Mouse (Mus musculus) myocyte (in vitro differentiated cells): Measurements from ENCODE around the gene Patz1. TPM values are rescaled to one million over a fixed set of nuclear protein-coding genes. Genes with fewer than 3 reads are reported as not detected.
A peak's percentile ranks its signal among the peaks of the same experiment; 100 is the strongest.

Experiments
- H3K27me3 ChIP-seq: one replicate; pipeline ENCODE4 v1.6.1; 2011; ENCODE audit not compliant: control insufficient read depth, insufficient read depth, insufficient read length
- H3K36me3 ChIP-seq: one replicate; pipeline ENCODE4 v1.6.1; 2011; ENCODE audit not compliant: control insufficient read depth, insufficient read depth
- H3K4me2 ChIP-seq: one replicate; pipeline ENCODE4 v1.6.1; 2011; ENCODE audit warnings: low read depth, control low read depth
- H3K4me3 ChIP-seq: one replicate; pipeline ENCODE4 v1.5.1; 2011; ENCODE audit warnings: mild to moderate bottlenecking, control low read depth, moderate library complexity
- H3K79me2 ChIP-seq: one replicate; pipeline ENCODE4 v1.6.1; 2011; ENCODE audit not compliant: control insufficient read depth, insufficient read depth
- H3ac ChIP-seq: one replicate; pipeline ENCODE4 v1.6.1; 2011; ENCODE audit not compliant: control insufficient read depth, insufficient read length
- CEBPB ChIP-seq: IDR thresholded peaks from 2 replicates; pipeline ENCODE4 v1.6.1; 2011; ENCODE audit warnings: mild to moderate bottlenecking, moderate library complexity; ENCODE audit not compliant: poor library complexity, insufficient read depth, severe bottlenecking
- E2F4 ChIP-seq: IDR thresholded peaks from one replicate; pipeline ENCODE4 v1.6.1; 2011; ENCODE audit warnings: mild to moderate bottlenecking, control low read depth, moderate library complexity; ENCODE audit not compliant: insufficient read depth
- MAX ChIP-seq: IDR thresholded peaks from one replicate; pipeline ENCODE4 v1.6.1; 2011; ENCODE audit warnings: low read depth, mild to moderate bottlenecking, control low read depth
- MYOD1 ChIP-seq, 3 experiments: IDR thresholded peaks; one replicate each; pipeline ENCODE4 v1.6.1; 2011; ENCODE audit warnings: control low read depth in 2 of 3, low read depth in 2 of 3, mild to moderate bottlenecking in 2 of 3, moderate library complexity in 1 of 3; ENCODE audit not compliant: insufficient read length in 2 of 3, control insufficient read depth in 1 of 3
- MYOG ChIP-seq, 3 experiments: IDR thresholded peaks; one replicate each; pipeline ENCODE4 v1.6.1; 2011; ENCODE audit warnings: control low read depth in 2 of 3, low read depth in 2 of 3, mild to moderate bottlenecking in 2 of 3; ENCODE audit not compliant: insufficient read length in 2 of 3, control insufficient read depth in 1 of 3, insufficient read depth in 1 of 3
- POLR2A ChIP-seq: IDR thresholded peaks from one replicate; pipeline ENCODE4 v1.6.1; 2011; ENCODE audit warnings: low read depth, mild to moderate bottlenecking, control low read depth, moderate library complexity; ENCODE audit not compliant: insufficient read length
- POLR2AphosphoS2 ChIP-seq: IDR thresholded peaks from one replicate; pipeline ENCODE4 v1.6.1; 2011; ENCODE audit warnings: low read depth, control low read depth; ENCODE audit not compliant: insufficient read length
- REST ChIP-seq: IDR thresholded peaks from one replicate; pipeline ENCODE4 v1.6.1; 2011; ENCODE audit warnings: mild to moderate bottlenecking, control low read depth, moderate library complexity; ENCODE audit not compliant: insufficient read depth, insufficient read length
- SRF ChIP-seq: IDR thresholded peaks from one replicate; pipeline ENCODE4 v1.6.1; 2011; ENCODE audit warnings: low read depth; ENCODE audit not compliant: control insufficient read depth, insufficient read length
- TCF12 ChIP-seq: IDR thresholded peaks from one replicate; pipeline ENCODE4 v1.6.1; 2011; ENCODE audit warnings: mild to moderate bottlenecking, control low read depth; ENCODE audit not compliant: poor library complexity, insufficient read depth, severe bottlenecking
- TCF3 ChIP-seq: IDR thresholded peaks from one replicate; pipeline ENCODE4 v1.6.1; 2011; ENCODE audit warnings: low read depth, control low read depth; ENCODE audit not compliant: insufficient read length
- USF1 ChIP-seq: IDR thresholded peaks from one replicate; pipeline ENCODE4 v1.6.1; 2011; ENCODE audit warnings: low read depth, mild to moderate bottlenecking, control low read depth, moderate library complexity
- polyA plus RNA-seq: library from polyadenylated mRNA; unstranded; fragments of >200 nt; fragmentation: generic; extraction: Trizol; gene quantifications from one replicate; pipeline ENCODE4 v1.2.1, GENCODE M21; 2012; ENCODE audit warnings: missing spikeins

Gene Patz1
- polyA plus RNA-seq, 1 experiment = 14.5 TPM

DNA sequence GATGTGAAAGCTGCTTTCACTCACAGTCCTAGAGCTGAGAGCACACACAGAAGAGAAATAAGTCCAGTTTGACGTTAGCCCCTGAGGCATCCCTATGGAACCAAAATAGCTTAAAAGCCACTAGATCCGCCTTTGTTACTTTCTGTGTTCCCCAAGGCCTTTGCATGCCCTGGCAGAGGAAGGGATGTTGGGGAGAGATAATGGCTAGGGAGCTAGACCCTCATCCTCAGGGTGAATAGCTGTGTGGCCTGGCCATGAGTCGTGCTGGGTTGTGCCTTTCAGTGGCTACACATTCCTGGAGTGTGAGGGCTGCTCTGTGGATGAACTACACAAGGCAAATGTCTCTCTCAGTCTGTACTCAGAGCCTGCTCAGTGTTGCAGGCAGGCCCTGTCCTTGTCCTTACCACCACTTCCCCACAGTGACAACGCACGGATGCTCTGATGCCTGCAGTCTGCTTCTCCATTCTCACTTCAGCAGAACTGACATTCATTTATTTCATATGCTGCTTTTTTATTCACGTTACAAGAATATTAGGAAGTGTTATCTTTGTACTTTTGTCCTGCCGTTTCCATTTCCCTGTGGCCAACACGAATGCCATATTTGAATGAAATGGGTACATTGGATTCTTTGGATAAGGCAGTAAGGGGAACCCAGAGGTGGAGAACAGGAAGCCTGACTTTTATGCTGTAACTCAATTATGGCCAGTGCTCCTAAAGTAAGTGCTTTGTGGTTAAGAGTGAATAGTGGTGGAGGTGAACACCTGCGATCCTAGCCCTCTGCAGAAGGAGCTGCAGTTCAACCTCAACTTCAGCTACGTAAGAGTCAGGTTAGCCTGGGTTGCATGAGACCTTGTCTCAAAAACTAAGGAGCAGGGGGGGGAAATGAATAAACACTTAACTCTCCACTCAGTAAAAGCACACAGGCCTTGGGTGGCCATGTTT is 9.5 kb downstream of the Patz1 start:
- Histone ChIP-seq H3K27me3 (no peaks in the 10 kb centered on the region), H3K36me3 (peaks cover 36% of the 10 kb centered on the region)

DNA sequence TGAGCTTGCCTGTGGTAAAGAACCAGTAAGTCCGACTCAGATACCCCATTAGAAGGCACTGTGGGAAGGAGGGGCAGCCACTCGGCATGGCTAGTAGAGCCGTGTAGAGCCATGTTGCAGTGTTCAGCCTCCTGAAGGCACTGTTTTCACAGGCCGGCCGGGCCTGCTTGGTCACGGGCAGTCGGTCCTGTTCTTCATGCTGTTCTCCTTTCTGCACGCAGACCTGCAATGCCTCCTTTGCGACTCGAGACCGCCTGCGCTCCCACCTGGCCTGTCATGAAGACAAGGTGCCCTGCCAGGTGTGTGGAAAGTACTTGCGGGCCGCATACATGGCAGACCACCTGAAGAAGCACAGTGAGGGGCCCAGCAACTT is 10.1 kb downstream of the Patz1 start:
- no peak for TF ChIP-seq MAX
- Histone ChIP-seq H3ac (no peak overlapping the region), H3K27me3 (no peaks in the 10 kb centered on the region), H3K36me3 (peaks cover 29% of the 10 kb centered on the region), H3K4me3 (no peak overlapping the region), H3K79me2 (peaks cover 11% of the 10 kb centered on the region), H3K4me2 (no peak overlapping the region)

More for the DNA sequence above, 9.5 kb downstream of the Patz1 start:
- no peak overlapping the region for H3K4me3 ChIP-seq
- TF ChIP-seq REST (no peak), SRF (no peak), TCF12 (no peak), POLR2AphosphoS2 (no peak), MAX (no peak), MYOD1 (IDR thresholded peaks at IDR 0.05; ENCODE audit: control insufficient read depth in 1 of 3, insufficient read length in 2 of 3, low read depth in 2 of 3) (no peak), E2F4 (no peak), TCF3 (no peak)
- H3ac ChIP-seq = no peak overlapping the region
- H3K4me2 ChIP-seq = no peak overlapping the region
- peaks cover 17% of the 10 kb centered on the region for H3K79me2 ChIP-seq

DNA sequence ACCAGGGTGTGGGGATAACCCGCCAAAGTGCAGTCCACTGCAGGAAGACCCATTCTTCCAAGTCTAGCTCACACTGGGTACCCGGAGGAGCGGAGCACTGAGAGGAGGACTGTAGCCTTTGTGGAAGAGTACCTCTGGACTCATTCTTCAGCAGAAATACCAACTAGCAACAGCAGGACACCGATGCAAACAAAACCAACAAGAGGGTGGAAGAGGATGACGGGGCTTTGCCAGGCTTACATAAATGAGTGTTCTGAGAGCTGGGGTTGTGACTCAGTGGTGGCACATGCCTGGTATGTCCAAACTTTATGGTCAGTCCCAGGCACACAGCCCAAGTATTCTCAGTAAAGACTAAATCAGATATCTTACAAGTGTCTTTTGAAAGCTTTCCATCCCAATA is 12.4 kb downstream of the Patz1 start:
- Histone ChIP-seq H3K27me3 (no peaks in the 10 kb centered on the region), H3ac (no peak overlapping the region), H3K79me2 (no peaks in the 10 kb centered on the region), H3K36me3 (peaks cover 28% of the 10 kb centered on the region), H3K4me2 (no peak overlapping the region), H3K4me3 (no peak overlapping the region)
- TF ChIP-seq POLR2A (no peak), MYOG (IDR thresholded peaks at IDR 0.05; ENCODE audit: control insufficient read depth in 1 of 3, insufficient read depth in 1 of 3, insufficient read length in 2 of 3, low read depth in 2 of 3) (no peak), E2F4 (no peak)

GRCm38 (mm10) chr11:3302385-3302784 is 13.7 kb downstream of the Patz1 start:
- H3K4me3 ChIP-seq = no peak overlapping the region
- no peak overlapping the region for H3K4me2 ChIP-seq
- no peak for TF ChIP-seq REST
- TF ChIP-seq MAX = no peak
- TF ChIP-seq SRF = no peak
- TF ChIP-seq POLR2A = no peak
- TF ChIP-seq TCF3 = no peak
- no peak for TF ChIP-seq TCF12
- TF ChIP-seq POLR2AphosphoS2 = no peak
- TF ChIP-seq E2F4 = no peak
- TF ChIP-seq MYOG (IDR thresholded peaks at IDR 0.05; ENCODE audit: control insufficient read depth in 1 of 3, insufficient read depth in 1 of 3, insufficient read length in 2 of 3, low read depth in 2 of 3) = peak in 1 of 3 experiments; percentile 50
- no peak for TF ChIP-seq USF1
- no peak for TF ChIP-seq CEBPB
- TF ChIP-seq MYOD1 (IDR thresholded peaks at IDR 0.05; ENCODE audit: control insufficient read depth in 1 of 3, insufficient read length in 2 of 3, low read depth in 2 of 3) = peak in 1 of 3 experiments; percentile 35
- peaks cover 28% of the 10 kb centered on the region for H3K36me3 ChIP-seq
- no peaks in the 10 kb centered on the region for H3K79me2 ChIP-seq
- H3K27me3 ChIP-seq = no peaks in the 10 kb centered on the region
- H3ac ChIP-seq = no peak overlapping the region

DNA sequence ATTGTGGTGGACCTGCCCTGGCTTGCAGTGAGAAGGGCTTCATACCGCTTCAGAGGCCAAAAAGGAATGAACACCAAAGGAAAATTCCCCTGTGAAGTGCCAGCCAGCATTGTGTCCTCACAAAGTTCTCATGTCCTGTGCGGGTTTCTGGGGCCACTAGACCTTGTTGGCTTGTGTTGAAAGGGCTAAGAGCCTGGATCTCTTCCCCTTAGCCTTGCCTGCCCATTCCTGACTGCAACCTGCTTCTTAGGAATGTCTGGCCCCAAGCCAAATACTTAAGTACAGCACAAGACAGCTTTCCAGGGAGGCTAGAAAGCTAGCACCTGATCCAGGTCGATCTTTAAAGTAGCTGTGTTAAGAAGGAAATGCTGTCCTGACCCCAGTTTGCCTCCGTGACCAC is 14.1 kb downstream of the Patz1 start:
- Histone ChIP-seq H3K79me2 (no peaks in the 10 kb centered on the region), H3K4me3 (no peak overlapping the region), H3K4me2 (no peak overlapping the region), H3K36me3 (peaks cover 28% of the 10 kb centered on the region), H3ac (no peak overlapping the region), H3K27me3 (no peaks in the 10 kb centered on the region)
- TF ChIP-seq MYOG (IDR thresholded peaks at IDR 0.05; ENCODE audit: control insufficient read depth in 1 of 3, insufficient read depth in 1 of 3, insufficient read length in 2 of 3, low read depth in 2 of 3) (no peak), MYOD1 (IDR thresholded peaks at IDR 0.05; ENCODE audit: control insufficient read depth in 1 of 3, insufficient read length in 2 of 3, low read depth in 2 of 3) (no peak), E2F4 (no peak), CEBPB (no peak), POLR2AphosphoS2 (no peak), TCF12 (no peak), POLR2A (no peak), MAX (no peak), USF1 (no peak)
